Mouse (Mus musculus): ENCODE data around the gene Zmynd10. TPM values are rescaled to one million over a fixed set of nuclear protein-coding genes. Genes with fewer than 3 reads are reported as not detected.

Zmynd10 gene
- polyA plus RNA-seq, 1 experiment = 0.68 TPM

GRCm38 (mm10) chr9:107545199-107545598 is 1.9 kb upstream of the Zmynd10 start:
- TF ChIP-seq GATA1 (IDR thresholded peaks at IDR 0.05; ENCODE audit: borderline replicate concordance, low read length) (no peak), FLI1 (IDR thresholded peaks at IDR 0.05; ENCODE audit: low read length) (no peak)
- Histone ChIP-seq H3K36me3 (replicated peaks; ENCODE audit: low read length) (peaks cover 32% of the 10 kb centered on the region), H3K4me1 (peaks cover 79% of the 10 kb centered on the region), H3K4me3 (replicated peaks) (peak overlapping the region; percentile 40), H3K9me3 (no peaks in the 10 kb centered on the region), H3K27me3 (replicated peaks) (peaks cover 8% of the 10 kb centered on the region)

DNA sequence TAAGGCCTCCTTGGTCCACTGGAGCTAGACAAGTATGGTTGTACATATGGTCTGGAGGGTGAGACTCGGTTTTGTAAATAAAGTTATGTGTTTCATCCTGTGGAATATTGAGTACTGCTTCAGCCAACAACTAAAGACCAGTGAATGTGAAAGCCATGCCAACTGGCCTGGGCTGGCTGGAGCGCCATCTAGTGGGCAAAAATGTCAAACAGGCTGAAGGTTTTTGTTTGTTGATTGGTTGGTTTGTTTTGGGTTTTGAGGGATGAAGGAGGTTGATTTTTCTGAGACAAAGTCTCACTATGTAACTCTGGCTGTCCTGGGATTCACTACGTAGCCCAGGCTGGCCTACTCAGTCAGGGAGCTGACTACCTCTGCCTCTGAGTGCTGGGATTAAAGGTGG is 1.5 kb upstream of the Zmynd10 start:
- Histone ChIP-seq H3K4me1 (peaks cover 79% of the 10 kb centered on the region), H3K4me3 (replicated peaks) (peak overlapping the region; percentile 40), H3K36me3 (replicated peaks; ENCODE audit: low read length) (peaks cover 28% of the 10 kb centered on the region), H3K27me3 (replicated peaks) (peaks cover 8% of the 10 kb centered on the region), H3K9me3 (no peaks in the 10 kb centered on the region)
- TF ChIP-seq GATA1 (IDR thresholded peaks at IDR 0.05; ENCODE audit: borderline replicate concordance, low read length) = no peak
- TF ChIP-seq FLI1 (IDR thresholded peaks at IDR 0.05; ENCODE audit: low read length) = no peak

- peaks cover 82% of the 10 kb centered on the region for H3K4me1 ChIP-seq
- peaks cover 28% of the 10 kb centered on the region for H3K36me3 ChIP-seq (replicated peaks; ENCODE audit: low read length)
- H3K4me3 ChIP-seq (replicated peaks) = peak overlapping the region; percentile 85
- no peaks in the 10 kb centered on the region for H3K9me3 ChIP-seq
- TF ChIP-seq FLI1 (IDR thresholded peaks at IDR 0.05; ENCODE audit: low read length) (no peak), GATA1 (IDR thresholded peaks at IDR 0.05; ENCODE audit: borderline replicate concordance, low read length) (no peak)
- peaks cover 8% of the 10 kb centered on the region for H3K27me3 ChIP-seq (replicated peaks)
Observed at GRCm38 (mm10) chr9:107547957-107548356, 859 bp downstream of the Zmynd10 start.

DNA sequence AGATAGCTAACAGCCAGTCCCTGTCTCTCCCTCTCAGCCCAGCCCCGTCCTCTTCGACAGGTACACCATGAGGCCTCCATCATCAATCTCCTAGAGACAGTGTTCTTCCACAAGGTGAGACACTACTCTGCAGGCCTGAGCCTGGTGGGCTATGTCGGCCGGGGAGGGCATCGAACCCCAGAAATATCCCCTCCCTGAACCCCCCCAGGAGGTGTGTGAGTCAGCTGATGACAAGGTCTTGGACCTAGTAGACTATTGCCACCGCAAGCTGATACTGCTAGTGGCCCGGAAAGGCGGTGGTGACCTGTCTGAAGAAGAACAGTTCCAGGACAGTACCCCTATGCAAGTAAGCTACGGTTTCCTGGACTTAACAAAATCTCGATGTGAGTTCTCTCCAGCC is 1.7 kb downstream of the Zmynd10 start:
- TF ChIP-seq FLI1 (IDR thresholded peaks at IDR 0.05; ENCODE audit: low read length) (no peak), GATA1 (IDR thresholded peaks at IDR 0.05; ENCODE audit: borderline replicate concordance, low read length) (no peak)
- peaks cover 23% of the 10 kb centered on the region for H3K36me3 ChIP-seq (replicated peaks; ENCODE audit: low read length)
- H3K4me1 ChIP-seq = peaks cover 85% of the 10 kb centered on the region
- H3K4me3 ChIP-seq (replicated peaks) = no peak overlapping the region
- H3K9me3 ChIP-seq = no peaks in the 10 kb centered on the region
- peaks cover 8% of the 10 kb centered on the region for H3K27me3 ChIP-seq (replicated peaks)

- peaks cover 8% of the 10 kb centered on the region for H3K27me3 ChIP-seq (replicated peaks)
- H3K4me3 ChIP-seq (replicated peaks) = no peak overlapping the region
- peaks cover 87% of the 10 kb centered on the region for H3K4me1 ChIP-seq
- peaks cover 17% of the 10 kb centered on the region for H3K36me3 ChIP-seq (replicated peaks; ENCODE audit: low read length)
- TF ChIP-seq FLI1 (IDR thresholded peaks at IDR 0.05; ENCODE audit: low read length) (no peak), GATA1 (IDR thresholded peaks at IDR 0.05; ENCODE audit: borderline replicate concordance, low read length) (no peak)
- H3K9me3 ChIP-seq = no peaks in the 10 kb centered on the region
Observed at GRCm38 (mm10) chr9:107549297-107550074, 2.4 kb downstream of the Zmynd10 start.

DNA sequence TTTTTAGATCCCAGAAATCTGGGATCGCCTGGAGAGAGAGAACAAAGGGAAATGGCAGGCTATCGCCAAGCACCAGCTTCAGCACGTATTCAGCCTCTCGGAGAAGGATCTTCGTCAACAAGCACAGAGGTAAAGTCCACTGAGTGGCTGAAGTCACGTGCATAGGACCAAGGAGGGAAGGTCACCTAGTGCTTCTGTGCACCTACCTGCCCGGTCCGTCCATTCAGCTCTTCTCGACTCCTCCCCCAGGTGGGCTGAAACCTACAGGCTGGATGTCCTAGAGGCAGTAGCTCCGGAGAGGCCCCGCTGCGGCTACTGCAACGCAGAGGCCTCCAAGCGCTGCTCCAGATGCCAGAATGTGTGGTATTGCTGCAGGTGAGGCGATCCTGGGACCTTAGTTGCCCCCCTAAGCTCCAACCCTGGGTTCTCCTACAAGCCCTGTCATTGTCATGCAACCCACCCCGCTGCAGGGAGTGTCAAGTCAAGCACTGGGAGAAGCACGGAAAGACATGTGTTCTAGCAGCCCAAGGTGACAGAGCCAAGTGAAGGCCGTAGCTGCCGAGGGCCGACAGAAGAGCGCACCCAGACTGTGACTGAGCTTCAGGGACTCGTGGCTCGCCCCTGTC is 3.5 kb downstream of the Zmynd10 start:
- Histone ChIP-seq H3K4me3 (replicated peaks) (peak overlapping the region; percentile 96), H3K27me3 (replicated peaks) (peaks cover 8% of the 10 kb centered on the region), H3K9me3 (no peaks in the 10 kb centered on the region), H3K36me3 (replicated peaks; ENCODE audit: low read length) (peaks cover 6% of the 10 kb centered on the region), H3K4me1 (peaks cover 78% of the 10 kb centered on the region)
- TF ChIP-seq GATA1 (IDR thresholded peaks at IDR 0.05; ENCODE audit: borderline replicate concordance, low read length) = no peak
- TF ChIP-seq FLI1 (IDR thresholded peaks at IDR 0.05; ENCODE audit: low read length) = no peak

- H3K9me3 ChIP-seq = no peaks in the 10 kb centered on the region
- H3K4me1 ChIP-seq = peaks cover 77% of the 10 kb centered on the region
- peaks cover 8% of the 10 kb centered on the region for H3K27me3 ChIP-seq (replicated peaks)
- TF ChIP-seq GATA1 (IDR thresholded peaks at IDR 0.05; ENCODE audit: borderline replicate concordance, low read length) (no peak), FLI1 (IDR thresholded peaks at IDR 0.05; ENCODE audit: low read length) (no peak)
- H3K36me3 ChIP-seq (replicated peaks; ENCODE audit: low read length) = peaks cover 2% of the 10 kb centered on the region
- H3K4me3 ChIP-seq (replicated peaks) = peak within 1 kb of the TSS; percentile 96
Observed at GRCm38 (mm10) chr9:107551117-107551889, 4.2 kb downstream of the Zmynd10 start, which contains the start of gene Rassf1. Gene Rassf1 (plus strand): TSS chr9:107551555.

DNA sequence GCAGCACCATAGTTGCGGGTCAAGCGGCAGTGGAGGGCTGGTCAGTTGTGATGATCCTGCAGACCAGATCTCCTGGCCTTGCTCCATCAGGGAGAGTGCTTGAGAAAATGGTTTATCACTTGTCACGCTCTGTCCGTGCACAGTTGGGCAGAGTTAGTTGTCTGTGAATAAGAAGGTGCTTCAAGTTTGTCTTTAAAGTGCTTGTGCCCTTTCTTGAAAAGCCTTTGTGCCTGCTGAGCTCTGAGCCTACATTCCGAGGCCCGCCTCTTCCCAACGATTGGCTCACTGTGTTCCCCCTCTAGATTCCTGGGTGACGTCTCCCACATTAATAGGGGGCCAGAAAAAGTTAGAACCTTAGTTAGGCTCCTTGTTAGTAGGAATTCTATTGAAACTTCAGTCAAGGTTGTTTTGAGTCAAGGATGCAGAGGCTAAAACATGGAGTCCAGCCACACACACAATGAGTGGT is 4.8 kb downstream of the Zmynd10 start:
- Histone ChIP-seq H3K4me1 (peaks cover 77% of the 10 kb centered on the region), H3K9me3 (no peaks in the 10 kb centered on the region), H3K4me3 (replicated peaks) (peak overlapping the region; percentile 96), H3K27me3 (replicated peaks) (peaks cover 8% of the 10 kb centered on the region), H3K36me3 (replicated peaks; ENCODE audit: low read length) (peaks cover 6% of the 10 kb centered on the region)
- TF ChIP-seq GATA1 (IDR thresholded peaks at IDR 0.05; ENCODE audit: borderline replicate concordance, low read length) (no peak), FLI1 (IDR thresholded peaks at IDR 0.05; ENCODE audit: low read length) (no peak)

GRCm38 (mm10) chr9:107552690-107553393 is 5.7 kb downstream of the Zmynd10 start:
- peaks cover 77% of the 10 kb centered on the region for H3K4me1 ChIP-seq
- peak overlapping the region; percentile 96 for H3K4me3 ChIP-seq (replicated peaks)

More at GRCm38 (mm10) chr9:107552690-107553393, 5.7 kb downstream of the Zmynd10 start:
- peaks cover 15% of the 10 kb centered on the region for H3K36me3 ChIP-seq (replicated peaks; ENCODE audit: low read length)
- H3K9me3 ChIP-seq = no peaks in the 10 kb centered on the region
- H3K27me3 ChIP-seq (replicated peaks) = peaks cover 8% of the 10 kb centered on the region
- TF ChIP-seq FLI1 (IDR thresholded peaks at IDR 0.05; ENCODE audit: low read length) (no peak), GATA1 (IDR thresholded peaks at IDR 0.05; ENCODE audit: borderline replicate concordance, low read length) (no peak)

Measured in megakaryocyte, embryonic 14.5 days (primary cell).